ENCODE assay signal across 12 mouse cellular contexts in genomic region chr13:102887534-102887933, GRCm38 (mm10).
"Had no signal": no experiment of that assay in that cellular context is flagged by ENCODE, and none has a peak within 500 bp of the region (broad histone marks: within the 10 kb centered on the region; RNA-seq: fewer than 3 reads in every experiment).

No protein-coding gene starts in this region.

- H3K4me3 ChIP-seq: midbrain, embryonic 10.5 days; midbrain, embryonic 12.5 days; neural tube, embryonic 12.5 days; stomach, embryonic 15.5 days had no signal

- H3K4me1 ChIP-seq: midbrain, embryonic 12.5 days; stomach, embryonic 15.5 days had no signal

- H3K9me3 ChIP-seq: midbrain, embryonic 10.5 days; midbrain, embryonic 12.5 days; neural tube, embryonic 12.5 days; stomach, embryonic 15.5 days had no signal

- H3K4me2 ChIP-seq: lung, embryonic 14.5 days; midbrain, embryonic 12.5 days; neural tube, embryonic 12.5 days; stomach, embryonic 15.5 days had no signal

- H3K36me3 ChIP-seq: midbrain, embryonic 12.5 days; neural tube, embryonic 12.5 days; stomach, embryonic 15.5 days had no signal

- DNase-seq: lung, adult 18-20 months; lung, embryonic 14.5 days; lung, postnatal 10 days; lung, postnatal 4 days; right cerebral cortex, postnatal 14 days; thymus, adult 2 months; thymus, postnatal 14 days; thymus, postnatal 36 days had no signal

- H3K9ac ChIP-seq: lung, embryonic 14.5 days; midbrain, embryonic 12.5 days; neural tube, embryonic 12.5 days; stomach, embryonic 15.5 days had no signal

- H3K27ac ChIP-seq: midbrain, embryonic 10.5 days; midbrain, embryonic 12.5 days; neural tube, embryonic 12.5 days had no signal

- H3K27me3 ChIP-seq: midbrain, embryonic 12.5 days; neural tube, embryonic 12.5 days; stomach, embryonic 15.5 days had no signal
